Mouse (Mus musculus) gastrocnemius, postnatal 25 days (tissue): ENCODE data around the gene Pon1. TPM values are rescaled to one million over a fixed set of nuclear protein-coding genes. Genes with fewer than 3 reads are reported as not detected.

Experiments
- DNase-seq: peaks from one replicate; pipeline ENCODE4 v3.0.0; 2022
- total RNA-seq, 2 experiments: library from RNA; stranded (reverse); gene quantifications; 1 replicate in 1 of 2; 2 replicates in 1 of 2; pipeline ENCODE4 v1.2.3; 2021

The Pon1 gene
- total RNA-seq, 2 experiments from 2014 or later: 0.29 TPM; not detected in 1

- no peak for DNase-seq
Observed at GRCm38 (mm10) chr6:5177967-5178891, 15.5 kb downstream of the Pon1 start.

DNA sequence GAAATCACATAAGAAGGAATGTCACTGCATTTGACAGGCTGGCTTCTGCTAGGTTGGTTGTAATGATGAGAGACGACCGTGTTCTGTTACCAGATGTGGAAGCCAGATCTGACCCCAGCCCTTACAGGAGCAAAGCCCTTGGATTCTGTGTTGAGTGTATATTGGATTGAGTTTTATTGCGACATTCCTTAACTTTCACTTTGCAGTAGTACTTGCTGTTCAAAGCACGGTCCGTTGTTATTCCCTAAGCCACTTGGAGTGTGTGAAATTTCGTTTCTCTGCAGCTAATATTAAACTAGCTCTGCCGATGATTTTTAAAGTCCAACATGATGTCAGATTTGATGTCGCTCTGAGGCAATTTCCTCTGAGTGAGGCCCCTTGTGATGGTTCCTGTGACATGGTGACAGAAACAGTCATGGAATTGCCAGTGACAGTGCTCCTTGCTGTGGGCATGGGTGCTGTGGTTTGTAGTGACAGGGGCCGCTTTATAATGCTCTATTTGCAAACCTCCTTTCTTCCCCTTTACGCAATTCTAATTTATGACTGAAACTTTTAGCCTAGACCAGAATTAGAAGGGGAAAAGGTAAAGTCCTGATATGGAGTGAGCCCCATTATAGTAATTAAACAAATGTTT lies 19.4 kb downstream of the Pon1 start:
- no peak for DNase-seq

- DNase-seq: no peak
Observed at GRCm38 (mm10) chr6:5172571-5172970, 21.2 kb downstream of the Pon1 start.

DNA sequence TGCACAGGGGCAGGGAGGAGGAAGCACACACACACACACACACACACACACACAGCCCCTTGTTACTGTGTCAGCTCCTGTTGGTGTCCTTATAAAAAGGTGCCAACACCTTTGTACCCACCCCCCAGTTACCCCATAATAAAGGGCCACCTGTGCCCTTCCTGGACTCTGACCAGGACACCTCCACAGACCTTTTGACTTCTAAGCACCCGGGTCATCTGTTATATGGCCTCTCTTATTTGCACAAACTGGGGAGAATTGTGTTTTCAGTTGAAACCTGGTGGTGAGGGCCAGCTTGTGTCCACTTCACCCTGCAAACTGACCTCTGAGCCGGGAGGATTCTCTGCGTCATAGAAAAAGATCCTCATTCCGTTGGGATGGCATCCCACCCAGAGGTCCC lies 22.3 kb downstream of the Pon1 start:
- DNase-seq: no peak

DNA sequence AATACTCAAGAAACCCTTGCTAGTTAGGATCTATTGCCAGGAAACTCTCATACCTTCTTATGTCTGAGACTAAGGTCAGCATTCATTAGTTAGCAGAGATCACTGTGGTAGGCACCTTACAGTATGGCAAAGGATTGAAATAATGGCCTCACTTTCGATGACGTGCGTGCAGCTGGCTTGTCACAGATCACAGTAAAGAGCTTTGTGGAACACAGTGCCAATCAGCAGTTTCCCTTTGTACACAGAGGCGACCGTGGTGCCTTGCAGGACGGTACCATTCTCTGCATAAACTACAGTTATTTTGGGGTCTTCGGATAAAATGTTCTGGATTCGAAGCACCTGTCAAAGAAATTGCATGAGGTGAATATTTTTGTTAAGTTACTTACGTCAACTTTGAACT lies 25.6 kb downstream of the Pon1 start:
- no peak for DNase-seq

DNA sequence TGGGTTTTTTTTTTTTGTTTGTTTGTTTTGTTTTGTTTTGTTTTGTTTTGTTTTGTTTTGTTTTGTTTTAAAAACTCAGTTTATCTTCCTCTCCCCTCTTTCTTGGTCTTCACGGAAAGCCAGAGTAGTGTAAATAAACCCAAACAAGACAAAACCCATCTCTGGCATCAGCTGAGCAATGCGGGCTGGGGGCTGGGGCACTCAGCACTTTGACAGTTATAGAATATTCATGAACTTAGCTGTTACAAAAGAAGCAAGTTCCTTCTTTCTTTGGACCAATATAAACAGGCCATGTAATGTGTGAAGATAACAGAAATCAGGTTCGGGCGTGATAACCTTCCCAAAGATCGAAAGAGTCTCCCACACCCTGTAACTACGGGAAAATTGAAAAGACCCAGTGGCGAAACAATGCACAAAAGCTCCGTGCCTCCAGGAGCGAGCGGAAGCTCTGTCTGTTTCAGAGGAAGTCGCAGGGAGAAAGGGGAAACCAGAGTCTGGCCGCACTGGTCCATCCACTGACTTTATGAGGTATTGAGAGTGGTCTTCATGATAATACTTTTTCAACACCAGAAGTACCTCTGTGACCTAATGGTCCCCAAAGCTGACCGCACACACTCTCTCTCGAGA lies 26.6 kb downstream of the Pon1 start:
- no peak for DNase-seq

GRCm38 (mm10) chr6:5164855-5165254 lies 28.9 kb downstream of the Pon1 start:
- DNase-seq: no peak

- DNase-seq: no peak
Observed at GRCm38 (mm10) chr6:5163507-5164144, 30.1 kb downstream of the Pon1 start.

DNA sequence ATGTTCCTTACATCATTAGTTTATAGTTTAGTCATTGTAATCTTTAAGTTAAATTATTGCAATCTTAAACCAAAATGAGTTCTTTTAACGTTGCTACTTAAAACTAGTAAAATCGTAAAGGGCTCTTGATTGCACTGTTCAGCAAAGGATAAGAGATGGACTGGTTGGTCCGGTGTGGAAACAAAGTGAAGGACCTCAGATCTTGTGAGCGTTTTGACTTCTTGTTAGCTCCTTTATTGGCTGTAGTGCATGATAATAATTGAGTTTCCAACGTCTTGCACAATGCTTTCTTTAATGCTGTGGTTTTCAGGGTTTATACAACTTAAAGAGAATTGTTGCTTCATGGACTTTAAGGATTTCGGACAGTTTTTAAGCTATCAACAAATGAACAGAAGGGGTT lies 31.7 kb downstream of the Pon1 start:
- no peak for DNase-seq

DNA sequence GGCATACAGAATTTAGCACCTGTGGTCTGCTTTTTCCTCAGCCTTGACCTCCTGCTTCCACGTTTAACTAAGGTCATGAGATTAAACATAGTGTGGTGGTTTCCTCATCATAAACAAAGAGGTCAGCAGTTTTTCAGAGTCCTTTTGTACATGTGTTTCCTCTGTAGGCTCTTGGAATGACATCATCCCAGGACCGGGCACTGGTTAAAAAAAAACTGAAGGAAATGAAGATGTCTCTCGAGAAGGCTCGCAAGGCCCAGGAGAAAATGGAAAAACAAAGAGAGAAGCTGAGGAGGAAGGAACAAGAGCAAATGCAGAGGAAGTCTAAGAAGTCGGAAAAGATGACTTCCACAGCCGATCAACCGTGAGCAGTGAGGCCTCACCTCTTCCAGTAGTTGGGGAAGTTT lies 34.4 kb downstream of the Pon1 start:
- DNase-seq: no peak

GRCm38 (mm10) chr6:5156541-5157425 lies 37.0 kb downstream of the Pon1 start:
- no peak for DNase-seq

DNA sequence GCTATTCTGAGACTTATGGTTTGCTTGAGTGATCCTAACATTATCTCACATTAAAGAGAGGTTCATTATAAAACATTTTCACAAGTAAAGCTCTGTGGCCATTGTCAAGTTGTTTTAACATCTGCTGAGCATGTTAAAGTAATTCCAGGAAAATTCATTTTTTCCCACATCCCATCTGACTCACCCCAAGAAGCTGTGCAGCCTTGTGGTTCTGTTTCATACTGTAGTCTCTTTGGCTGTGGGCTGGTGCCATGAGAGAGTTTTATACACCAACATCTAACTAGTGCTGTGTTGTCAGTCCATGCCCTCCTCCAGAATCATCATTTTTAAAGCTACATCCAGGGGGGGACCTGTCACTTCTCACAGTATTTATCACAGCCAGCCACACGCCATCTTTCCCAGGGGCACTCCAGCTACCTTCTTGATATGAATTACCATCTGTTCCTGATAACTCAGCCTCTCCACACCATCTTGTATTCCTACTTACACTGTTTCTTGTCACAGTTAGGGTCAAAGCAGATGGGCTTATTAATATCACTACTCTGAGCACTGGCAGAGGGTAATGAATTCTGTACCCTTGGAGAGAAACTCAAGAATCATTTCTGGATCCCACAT lies 38.3 kb downstream of the Pon1 start:
- DNase-seq: no peak

DNA sequence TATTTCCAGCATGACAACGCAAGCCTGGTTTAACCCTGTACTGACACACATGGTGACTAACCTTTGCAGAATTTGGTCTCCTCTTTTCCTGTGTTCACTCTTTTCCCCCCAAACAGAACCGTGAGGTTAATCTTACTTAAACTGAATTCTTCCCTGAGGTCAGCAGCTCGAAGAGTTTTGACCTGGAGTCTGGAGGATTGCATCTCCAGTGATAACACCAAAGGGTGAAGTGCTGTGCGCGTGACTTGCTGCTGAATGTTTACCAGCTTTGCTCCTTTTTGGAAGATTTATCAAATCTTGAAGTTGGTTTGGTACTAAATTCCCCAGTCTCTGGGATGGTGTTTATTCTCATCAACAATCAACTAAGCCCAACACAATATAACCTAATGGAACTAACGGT lies 39.0 kb downstream of the Pon1 start:
- no peak for DNase-seq

DNA sequence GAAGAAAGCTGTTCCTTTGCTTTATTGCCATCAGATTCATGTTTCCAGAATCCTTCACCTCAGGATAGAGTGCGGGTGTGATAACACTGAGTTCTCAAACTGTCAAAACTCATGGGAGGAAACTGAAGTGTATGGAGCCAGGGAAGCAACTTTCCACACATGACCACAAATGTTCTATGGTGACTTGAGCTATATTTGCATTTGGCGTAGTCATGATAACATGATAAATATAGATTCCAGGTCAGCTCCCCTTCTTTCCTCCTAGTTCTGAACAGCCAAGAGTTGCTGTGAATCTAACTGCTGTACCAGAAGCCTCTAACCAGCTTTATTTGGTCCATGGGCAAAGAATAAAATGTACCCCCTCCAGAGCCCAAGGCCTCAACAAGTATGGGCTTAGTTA lies 41.6 kb downstream of the Pon1 start:
- no peak for DNase-seq

GRCm38 (mm10) chr6:5151171-5151570 lies 42.6 kb downstream of the Pon1 start:
- DNase-seq: no peak

DNA sequence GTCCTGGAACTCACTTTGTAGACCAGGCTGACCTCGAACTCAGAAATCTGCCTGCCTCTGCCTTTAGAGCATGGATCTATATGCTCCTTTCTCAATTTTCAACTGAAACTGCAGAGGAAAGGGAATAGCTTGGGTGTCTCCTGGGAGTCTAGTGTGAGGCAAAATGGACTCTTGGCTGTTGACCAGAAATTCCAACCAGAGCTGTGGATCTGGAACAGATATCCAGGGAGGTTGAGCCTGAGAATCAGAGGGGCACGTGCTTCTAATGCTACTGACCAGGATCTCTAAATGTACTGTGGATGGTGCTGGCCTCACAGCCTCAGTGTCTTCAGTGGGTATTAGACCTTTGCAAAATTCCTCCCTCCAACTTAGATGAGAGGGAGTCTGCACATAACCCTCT lies 43.8 kb downstream of the Pon1 start:
- DNase-seq: no peak

GRCm38 (mm10) chr6:5147488-5148142 lies 46.1 kb downstream of the Pon1 start:
- no peak for DNase-seq

DNA sequence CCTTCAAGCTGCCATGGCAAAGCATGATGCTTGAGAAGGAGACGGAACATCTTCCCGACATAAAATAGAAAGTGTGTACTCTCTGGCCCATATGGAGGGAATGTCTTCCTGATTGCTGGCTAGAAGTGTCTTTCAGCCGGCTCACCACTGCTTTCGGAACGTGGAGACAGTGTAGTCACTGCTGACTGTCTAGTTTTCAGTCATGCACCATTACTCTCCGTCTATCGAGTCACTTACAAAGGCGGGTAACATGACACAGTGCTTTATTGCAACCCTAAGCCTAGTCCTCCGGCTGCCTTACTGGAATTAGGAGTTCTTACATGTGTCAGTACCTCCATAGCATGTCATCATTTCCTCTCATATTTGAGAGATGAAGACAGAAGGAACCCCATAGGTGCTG lies 54.1 kb downstream of the Pon1 start:
- no peak for DNase-seq

- no peak for DNase-seq
Observed at GRCm38 (mm10) chr6:5138875-5139631, 54.7 kb downstream of the Pon1 start.

DNA sequence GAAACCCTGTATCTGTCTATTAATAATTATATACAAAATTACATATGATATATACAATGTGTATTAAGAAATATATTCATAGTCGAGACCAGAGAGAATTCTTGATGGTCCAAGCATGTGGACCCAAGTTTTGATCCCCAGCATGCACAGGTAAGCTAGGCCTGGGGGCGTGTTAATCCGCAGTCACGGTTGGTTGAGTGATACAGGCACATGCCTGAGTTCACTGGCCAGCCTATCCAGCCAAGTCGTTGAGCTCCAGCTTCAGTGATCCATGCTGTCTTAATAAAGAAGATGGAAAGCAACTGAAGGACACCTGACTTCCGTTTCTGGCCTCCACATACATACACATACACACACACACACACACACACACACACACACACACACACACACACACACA lies 57.7 kb downstream of the Pon1 start:
- no peak for DNase-seq
